Mouse (Mus musculus): ENCODE data around the gene Wscd1.

DNA sequence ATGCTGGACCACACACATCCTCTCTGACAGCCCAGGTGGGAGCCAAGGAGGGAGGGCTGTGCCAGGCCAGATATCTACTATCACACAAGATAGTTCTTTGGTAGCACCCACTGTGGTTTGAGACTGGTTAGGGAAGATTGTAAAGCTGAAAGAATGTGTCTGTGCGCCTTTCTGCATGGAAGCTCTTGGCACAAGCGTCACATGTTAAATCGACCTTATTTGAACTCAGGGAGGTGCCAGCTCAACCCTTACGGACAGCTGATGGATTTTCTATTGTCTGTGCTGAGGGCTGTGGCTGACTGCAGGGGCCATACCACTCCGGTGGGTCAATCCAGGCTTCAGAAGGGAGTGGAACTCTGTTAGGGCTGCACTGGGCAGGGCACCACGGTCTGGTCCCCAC is 22.3 kb downstream of the Wscd1 start:
- no peak for TF ChIP-seq GATA1 (IDR thresholded peaks at IDR 0.05; ENCODE audit: borderline replicate concordance, low read length)
- no peak for TF ChIP-seq FLI1 (IDR thresholded peaks at IDR 0.05; ENCODE audit: low read length)

Data from megakaryocyte, embryonic 14.5 days (primary cell).